Mouse (Mus musculus) kidney, embryonic 14.5 days (tissue): ENCODE results near the gene Trim13. TPM values are rescaled to one million over a fixed set of nuclear protein-coding genes. Genes with fewer than 3 reads are reported as not detected.
"Not testable (repeated sequence)": the region's sequence is repeated elsewhere in the genome, so short reads cannot be mapped to it uniquely, and the experiment has no call there.

Source experiments
- ATAC-seq: fragments of 200-750 bp; cut with Nextera tagmentation; 2 replicates; pipeline ENCODE4 v1.8.0; 2017; ENCODE audit warnings: moderate number of reproducible peaks, mild to moderate bottlenecking, moderate TSS enrichment, moderate library complexity; ENCODE audit not compliant: low FRiP score, low TSS enrichment
- H3K27ac ChIP-seq: fragments of 300-500 bp; sonication (generic); 2 replicates; pipeline ENCODE4 v1.5.1; 2014; ENCODE audit warnings: low read depth, mild to moderate bottlenecking, low read length, moderate library complexity, mixed read lengths
- H3K27me3 ChIP-seq: fragments of 300-500 bp; sonication (generic); 2 replicates; pipeline ENCODE4 v1.6.1; 2014; ENCODE audit warnings: mild to moderate bottlenecking, low read length; ENCODE audit not compliant: control insufficient read depth, insufficient read depth
- H3K36me3 ChIP-seq: fragments of 300-500 bp; sonication (generic); 2 replicates; pipeline ENCODE4 v1.6.1; 2014; ENCODE audit warnings: low read length, mixed read lengths; ENCODE audit not compliant: control insufficient read depth, insufficient read depth
- H3K4me1 ChIP-seq: fragments of 300-500 bp; sonication (generic); 2 replicates; pipeline ENCODE4 v1.6.1; 2014; ENCODE audit warnings: low read length, mixed read lengths; ENCODE audit not compliant: control insufficient read depth, insufficient read depth
- H3K4me2 ChIP-seq: fragments of 300-500 bp; sonication (generic); replicated peaks from 2 replicates; pipeline ENCODE4 v1.6.1; 2014; ENCODE audit warnings: low read depth, mild to moderate bottlenecking, low read length
- H3K4me3 ChIP-seq: fragments of 300-500 bp; sonication (generic); 2 replicates; pipeline ENCODE4 v1.5.1; 2014; ENCODE audit warnings: mild to moderate bottlenecking, low read length
- H3K9ac ChIP-seq: fragments of 300-500 bp; sonication (generic); 2 replicates; pipeline ENCODE4 v1.6.1; 2014; ENCODE audit warnings: low read depth, mild to moderate bottlenecking, low read length, moderate library complexity
- H3K9me3 ChIP-seq: fragments of 300-500 bp; sonication (generic); 2 replicates; pipeline ENCODE4 v1.6.1; 2016; ENCODE audit warnings: low read length; ENCODE audit not compliant: control insufficient read depth
- WGBS: fragments of 180-500 bp; shearing (Covaris S2); extraction: QIAGEN DNeasy Blood & Tissue Kit; methylation state at CpG from one replicate; pipeline ENCODE4 v1.1.7; 2014; 5-methylcytosine and 5-hydroxymethylcytosine counted together
- polyA plus RNA-seq: library from polyadenylated mRNA; unstranded; fragments of >200 nt; fragmentation: Nextera tagmentation; extraction: Ambion mirVana; gene quantifications from 2 replicates; pipeline ENCODE4 v1.2.1, GENCODE M21; 2014

Gene Trim13
- polyA plus RNA-seq, 1 experiment from 2014 or later = 16.1 TPM

DNA sequence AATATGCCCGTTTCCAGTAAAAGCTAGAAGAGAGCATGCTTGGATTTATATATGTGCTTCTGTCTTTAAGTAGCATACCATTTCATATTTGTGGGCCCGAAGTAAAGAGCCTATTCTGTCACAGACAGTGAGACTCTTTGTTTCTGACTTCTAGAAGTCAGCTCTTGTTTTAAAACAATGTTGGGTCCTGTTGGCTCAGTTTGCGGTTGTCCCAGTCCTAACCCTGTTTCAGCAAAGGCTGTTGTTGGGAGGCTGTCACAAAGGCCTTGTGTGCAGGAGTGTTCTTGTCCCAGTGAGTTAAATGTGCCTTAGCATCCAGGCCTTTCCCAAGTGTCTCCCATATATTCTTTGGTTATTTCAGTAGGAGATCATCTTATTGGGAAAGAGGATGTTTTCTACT, 6.0 kb downstream of the Trim13 start:
- H3K36me3 ChIP-seq = peaks cover 8% of the 10 kb centered on the region; the same call in 1 of the 2 replicates
- H3K4me2 ChIP-seq = no peak overlapping the region
- no peak overlapping the region for H3K9ac ChIP-seq
- no peaks in the 10 kb centered on the region for H3K27me3 ChIP-seq
- H3K4me1 ChIP-seq = 0 out of 2 replicates have a peak, but pooled peaks cover 6% of the 10 kb centered on the region
- no peak overlapping the region for H3K27ac ChIP-seq
- no peak overlapping the region for H3K4me3 ChIP-seq
- WGBS = 94% methylated on average over 3 of the region's 3 CpGs
- no peaks in the 10 kb centered on the region for H3K9me3 ChIP-seq
- no peak for ATAC-seq

- not testable (repeated sequence) for H3K4me2 ChIP-seq, H3K27ac ChIP-seq, H3K9me3 ChIP-seq, H3K9ac ChIP-seq, ATAC-seq, H3K4me1 ChIP-seq, H3K27me3 ChIP-seq, H3K4me3 ChIP-seq, H3K36me3 ChIP-seq
- 91% methylated on average over 2 of the region's 2 CpGs for WGBS
These were observed 8.0 kb downstream of the Trim13 start for GRCm38 (mm10) chr14:61606088-61606487.

- H3K9ac ChIP-seq = no peak within 1 kb of the TSS
- no peak for ATAC-seq
- no peaks in the 10 kb centered on the region for H3K27me3 ChIP-seq
- H3K4me2 ChIP-seq = no peak within 1 kb of the TSS
- 75% methylated on average over 3 of the region's 3 CpGs for WGBS
- no peaks in the 10 kb centered on the region for H3K9me3 ChIP-seq
- no peak within 1 kb of the TSS for H3K27ac ChIP-seq
- H3K4me1 ChIP-seq = no peaks in the 10 kb centered on the region
- H3K36me3 ChIP-seq = peaks cover 8% of the 10 kb centered on the region; the same call in 1 of the 2 replicates
- H3K4me3 ChIP-seq = no peak within 1 kb of the TSS
These were observed 9.1 kb downstream of the Trim13 start, which contains the start of gene Kcnrg for GRCm38 (mm10) chr14:61607157-61607556. Kcnrg (plus strand) TSS chr14:61607457.

GRCm38 (mm10) chr14:61611766-61612165, 13.7 kb downstream of the Trim13 start:
- H3K4me1 ChIP-seq = no peaks in the 10 kb centered on the region
- H3K4me3 ChIP-seq = no peak overlapping the region
- H3K27me3 ChIP-seq = no peaks in the 10 kb centered on the region
- no peak for ATAC-seq
- H3K9me3 ChIP-seq = no peaks in the 10 kb centered on the region
- H3K4me2 ChIP-seq = no peak overlapping the region
- no peak overlapping the region for H3K27ac ChIP-seq
- H3K36me3 ChIP-seq = no peaks in the 10 kb centered on the region
- WGBS = 95% methylated on average over 5 of the region's 5 CpGs
- H3K9ac ChIP-seq = no peak overlapping the region

GRCm38 (mm10) chr14:61613319-61613718, 15.3 kb downstream of the Trim13 start:
- no peak overlapping the region for H3K9ac ChIP-seq
- H3K4me2 ChIP-seq = no peak overlapping the region
- ATAC-seq = no peak
- H3K27me3 ChIP-seq = no peaks in the 10 kb centered on the region
- H3K4me1 ChIP-seq = no peaks in the 10 kb centered on the region
- H3K36me3 ChIP-seq = no peaks in the 10 kb centered on the region
- H3K9me3 ChIP-seq = no peaks in the 10 kb centered on the region
- 80% methylated on average over 2 of the region's 2 CpGs for WGBS
- H3K27ac ChIP-seq = no peak overlapping the region
- no peak overlapping the region for H3K4me3 ChIP-seq

- no peak for ATAC-seq
- Histone ChIP-seq H3K9me3 (no peaks in the 10 kb centered on the region), H3K27ac (no peak overlapping the region), H3K9ac (no peak overlapping the region), H3K4me3 (no peak overlapping the region), H3K27me3 (no peaks in the 10 kb centered on the region), H3K36me3 (peaks cover 4% of the 10 kb centered on the region; the same call in 1 of the 2 replicates), H3K4me1 (no peaks in the 10 kb centered on the region), H3K4me2 (no peak overlapping the region)
- WGBS = 93% methylated on average over 2 of the region's 2 CpGs
These were observed 22.3 kb downstream of the Trim13 start for GRCm38 (mm10) chr14:61620371-61620770.

GRCm38 (mm10) chr14:61635969-61636368, 37.9 kb downstream of the Trim13 start:
- no peak overlapping the region for H3K4me2 ChIP-seq
- H3K4me1 ChIP-seq = no peaks in the 10 kb centered on the region
- H3K27me3 ChIP-seq = no peaks in the 10 kb centered on the region
- H3K9me3 ChIP-seq = no peaks in the 10 kb centered on the region
- peaks cover 25% of the 10 kb centered on the region for H3K36me3 ChIP-seq
- H3K27ac ChIP-seq = no peak overlapping the region
- ATAC-seq = no peak
- H3K4me3 ChIP-seq = no peak overlapping the region
- H3K9ac ChIP-seq = no peak overlapping the region

- no peaks in the 10 kb centered on the region for H3K9me3 ChIP-seq
- ATAC-seq = no peak
- WGBS = 62% methylated on average over 1 of the region's 1 CpGs
- no peak overlapping the region for H3K4me2 ChIP-seq
- H3K4me3 ChIP-seq = no peak overlapping the region
- no peaks in the 10 kb centered on the region for H3K27me3 ChIP-seq
- H3K27ac ChIP-seq = no peak overlapping the region
- H3K36me3 ChIP-seq = no peaks in the 10 kb centered on the region; the same call in 1 of the 2 replicates
- H3K4me1 ChIP-seq = no peaks in the 10 kb centered on the region
- H3K9ac ChIP-seq = no peak overlapping the region
These were observed 44.6 kb downstream of the Trim13 start for GRCm38 (mm10) chr14:61642668-61643067.

DNA sequence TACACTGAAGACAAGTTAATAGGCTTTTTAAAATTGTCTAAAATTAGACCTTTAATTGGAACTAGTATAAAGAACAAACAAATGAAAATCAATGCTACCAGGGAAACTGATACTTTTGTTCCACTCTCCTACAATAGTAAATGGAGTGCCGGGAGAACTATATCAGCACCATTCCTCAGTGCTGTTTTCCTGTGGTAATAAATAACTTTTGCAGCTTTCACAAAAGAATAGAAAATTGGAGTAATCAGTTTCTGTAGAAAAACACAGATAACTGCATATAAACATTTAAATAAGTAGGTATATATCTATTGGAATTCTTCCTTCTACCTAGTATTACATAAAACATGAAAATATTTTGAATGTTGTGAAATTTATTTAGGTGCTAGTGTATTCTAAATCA, 47.5 kb downstream of the Trim13 start:
- Histone ChIP-seq H3K36me3 (no peaks in the 10 kb centered on the region), H3K9me3 (no peaks in the 10 kb centered on the region), H3K4me1 (no peaks in the 10 kb centered on the region), H3K9ac (no peak overlapping the region), H3K4me2 (peak overlapping the region; percentile 19), H3K27ac (no peak overlapping the region), H3K27me3 (no peaks in the 10 kb centered on the region), H3K4me3 (peak overlapping the region; percentile 14; the same call in 1 of the 2 replicates)
- no peak for ATAC-seq
- 24% methylated on average over 1 of the region's 1 CpGs for WGBS
